Mouse (Mus musculus) lung, embryonic 16.5 days (tissue): Measurements from ENCODE around the gene Cnot6. TPM values are rescaled to one million over a fixed set of nuclear protein-coding genes. Genes with fewer than 3 reads are reported as not detected.

ENCODE experiments used
- ATAC-seq: fragments of 200-750 bp; cut with Nextera tagmentation; 2 replicates; pipeline ENCODE4 v1.8.0; 2017; ENCODE audit warnings: low read depth, mild to moderate bottlenecking, moderate library complexity
- H3K27ac ChIP-seq: fragments of 300-500 bp; sonication (generic); 2 replicates; pipeline ENCODE4 v1.5.1; 2014; ENCODE audit warnings: mild to moderate bottlenecking, control low read depth, low read length
- H3K27me3 ChIP-seq: fragments of 300-500 bp; sonication (generic); 2 replicates; pipeline ENCODE4 v1.6.1; 2014; ENCODE audit warnings: low read depth, low read length, mixed read lengths; ENCODE audit not compliant: control insufficient read depth, insufficient read depth
- H3K36me3 ChIP-seq: fragments of 300-500 bp; sonication (generic); 2 replicates; pipeline ENCODE4 v1.6.1; 2014; ENCODE audit warnings: low read length; ENCODE audit not compliant: control insufficient read depth, insufficient read depth
- H3K4me1 ChIP-seq: fragments of 300-500 bp; sonication (generic); replicated peaks from 2 replicates; pipeline ENCODE4 v1.6.1; 2014; ENCODE audit warnings: low read length, mixed read lengths; ENCODE audit not compliant: control insufficient read depth, insufficient read depth
- H3K4me2 ChIP-seq: fragments of 300-500 bp; sonication (generic); 2 replicates; pipeline ENCODE4 v1.6.1; 2014; ENCODE audit warnings: low read depth, low read length, control low read depth
- H3K4me3 ChIP-seq: fragments of 300-500 bp; sonication (generic); 2 replicates; pipeline ENCODE4 v1.5.1; 2014; ENCODE audit warnings: mild to moderate bottlenecking, low read length, control low read depth
- H3K9ac ChIP-seq: fragments of 300-500 bp; sonication (generic); 2 replicates; pipeline ENCODE4 v1.6.1; 2014; ENCODE audit warnings: low read length, control low read depth
- H3K9me3 ChIP-seq: fragments of 300-500 bp; sonication (generic); 2 replicates; pipeline ENCODE4 v1.6.1; 2016; ENCODE audit warnings: low read length; ENCODE audit not compliant: control insufficient read depth
- WGBS: fragments of 180-500 bp; shearing (Covaris S2); extraction: QIAGEN DNeasy Blood & Tissue Kit; methylation state at CpG from one replicate; pipeline ENCODE4 v1.1.7; 2014; 5-methylcytosine and 5-hydroxymethylcytosine counted together
- polyA plus RNA-seq: library from polyadenylated mRNA; unstranded; fragments of >200 nt; fragmentation: Nextera tagmentation; extraction: Ambion mirVana; gene quantifications from 2 replicates; pipeline ENCODE4 v1.2.1, GENCODE M21; 2015

Cnot6 gene
- polyA plus RNA-seq = 54.2 and 57.1 TPM in 2 replicates

DNA sequence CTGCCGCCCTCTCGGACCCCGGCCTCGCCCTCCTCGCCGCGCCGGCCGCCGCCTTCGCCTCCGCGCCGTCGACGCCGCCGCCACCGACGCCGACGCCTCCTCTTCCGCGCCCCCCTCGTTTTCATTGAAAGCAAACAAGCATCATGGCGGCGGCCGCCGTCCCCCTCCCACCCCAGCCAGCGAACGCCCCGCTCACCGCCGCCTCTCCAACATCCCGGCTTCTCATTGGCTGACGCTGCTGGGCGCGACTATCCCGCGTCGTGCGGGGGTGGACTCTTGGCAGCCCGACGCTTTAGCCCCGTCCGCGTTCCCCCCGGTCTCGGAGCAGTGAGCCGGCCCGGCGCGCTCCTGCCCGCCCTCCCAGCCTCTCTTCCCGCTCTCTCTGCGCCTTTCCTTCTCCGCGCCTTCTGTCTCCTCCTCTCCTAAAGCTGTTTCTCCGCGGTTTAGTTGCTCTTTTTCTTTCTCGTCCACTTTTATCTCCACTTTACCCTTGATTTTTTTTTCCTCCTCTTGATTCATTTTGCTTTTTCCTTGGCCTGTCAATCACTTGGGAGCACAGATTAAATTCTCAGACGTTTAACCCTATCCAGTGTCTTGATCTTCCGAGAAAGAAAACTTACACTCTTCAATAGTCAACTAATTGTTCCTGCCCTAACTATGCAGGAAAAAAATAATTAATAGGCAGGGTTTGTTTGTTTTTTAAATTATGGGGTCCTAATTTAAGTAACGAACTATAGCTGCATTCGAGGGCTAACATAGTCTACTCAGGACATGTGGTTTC, at the start of gene Cnot6:
Cnot6 (minus strand) TSS at position 169 of the 781 bp plus-strand sequence.
- under 1% methylated on average over 55 of the region's 65 CpGs for WGBS

DNA sequence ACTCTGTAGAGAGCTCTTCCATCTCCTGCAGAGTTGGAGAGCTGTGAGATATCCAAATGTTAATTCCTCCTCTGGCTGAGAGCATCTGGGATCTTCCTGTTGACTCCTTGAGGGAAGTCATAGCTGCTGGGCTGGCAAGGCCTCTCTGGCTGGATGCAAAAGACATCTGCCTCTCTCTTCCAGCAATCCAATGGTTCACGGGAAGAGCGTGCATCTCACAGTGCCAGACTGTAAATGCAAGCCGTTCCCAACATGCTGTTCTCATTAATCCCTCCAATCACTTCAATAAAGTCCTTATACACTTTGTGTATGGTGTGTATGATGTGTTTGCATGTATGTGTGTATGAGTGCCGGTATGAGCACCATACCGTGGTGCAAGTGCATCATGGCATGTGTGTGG, 48.6 kb upstream of the Cnot6 start:
- Histone ChIP-seq H3K4me3 (no peak overlapping the region), H3K4me1 (peaks cover 16% of the 10 kb centered on the region), H3K27me3 (no peaks in the 10 kb centered on the region), H3K36me3 (no peaks in the 10 kb centered on the region), H3K9ac (no peak overlapping the region), H3K27ac (no peak overlapping the region), H3K9me3 (no peaks in the 10 kb centered on the region), H3K4me2 (no peak overlapping the region)
- WGBS = 77% methylated on average over 5 of the region's 5 CpGs
- ATAC-seq = no peak

More for the DNA sequence above, at the start of gene Cnot6:
- H3K9me3 ChIP-seq = no peaks in the 10 kb centered on the region
- H3K9ac ChIP-seq = peak within 1 kb of the TSS; percentile 98
- peak within 1 kb of the TSS; percentile 85 for H3K4me2 ChIP-seq
- H3K4me1 ChIP-seq = peaks cover 23% of the 10 kb centered on the region
- no peaks in the 10 kb centered on the region for H3K27me3 ChIP-seq
- H3K36me3 ChIP-seq = no peaks in the 10 kb centered on the region
- H3K4me3 ChIP-seq = peak within 1 kb of the TSS; percentile 93
- peak within 1 kb of the TSS; percentile 95 for H3K27ac ChIP-seq
- peak; percentile 98 for ATAC-seq

DNA sequence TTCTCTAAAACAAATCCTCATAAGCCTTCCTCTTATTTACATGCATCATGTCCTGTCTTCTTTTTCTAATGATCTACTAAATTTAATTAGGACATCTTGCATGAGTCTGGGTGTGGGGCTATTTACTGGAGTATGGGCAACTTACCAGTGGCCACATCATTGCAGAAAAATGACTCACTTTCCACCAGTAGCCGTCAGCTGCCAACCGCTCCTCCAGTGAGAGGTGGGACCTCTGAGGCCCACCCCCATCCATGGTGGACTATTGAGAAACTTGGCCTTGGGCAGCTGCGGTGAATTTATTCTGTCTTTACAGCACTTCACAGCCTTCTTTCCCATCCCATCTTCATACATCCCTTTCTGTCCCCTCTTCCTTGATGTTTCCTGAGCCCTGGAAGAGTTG, 45.6 kb upstream of the Cnot6 start:
- Histone ChIP-seq H3K27me3 (no peaks in the 10 kb centered on the region), H3K27ac (no peak overlapping the region), H3K4me3 (no peak overlapping the region), H3K4me1 (peaks cover 5% of the 10 kb centered on the region), H3K36me3 (no peaks in the 10 kb centered on the region), H3K9me3 (no peaks in the 10 kb centered on the region), H3K9ac (no peak overlapping the region), H3K4me2 (no peak overlapping the region)
- ATAC-seq = no peak
- WGBS = 81% methylated on average over 3 of the region's 3 CpGs

DNA sequence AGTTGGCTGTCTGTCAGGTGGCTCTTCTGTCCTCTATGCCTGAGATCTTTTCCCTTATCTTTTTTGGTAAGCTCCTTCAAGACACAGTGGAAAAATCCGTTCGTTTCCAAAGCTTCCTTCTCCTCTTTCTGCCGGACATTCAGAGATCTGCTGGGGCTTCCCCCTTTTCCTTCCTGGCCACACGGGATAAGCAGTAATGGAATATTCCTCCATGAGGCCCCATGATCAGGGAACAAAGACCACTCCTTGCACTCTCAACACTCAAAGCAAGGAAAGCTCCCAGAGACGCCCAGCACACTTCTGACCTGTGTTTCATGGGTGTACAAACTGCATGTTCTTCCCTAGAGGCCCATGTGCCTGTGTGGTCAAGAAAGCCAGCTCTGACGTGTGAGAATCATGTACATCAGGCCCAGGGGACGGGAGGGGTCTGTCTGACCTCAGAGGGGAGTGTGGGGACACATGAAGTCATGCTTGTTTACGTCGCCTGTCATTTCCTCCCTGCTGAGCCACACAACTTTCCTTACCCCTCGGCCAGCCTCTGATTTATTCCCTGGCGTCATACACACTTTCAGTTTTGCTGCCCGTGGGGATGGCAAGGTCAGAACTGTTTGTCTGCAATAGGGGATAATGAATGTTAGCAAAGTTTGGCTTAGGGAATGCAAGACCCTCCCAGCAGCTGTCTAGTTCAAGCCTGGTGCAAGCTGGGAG, 42.6 kb upstream of the Cnot6 start:
- H3K9me3 ChIP-seq = no peaks in the 10 kb centered on the region
- peak overlapping the region; percentile 19 for H3K27ac ChIP-seq
- H3K4me1 ChIP-seq = peaks cover 5% of the 10 kb centered on the region
- H3K4me2 ChIP-seq = 0 out of 2 replicates have a peak overlapping the region, but pooled peaks have one; percentile 0
- no peak overlapping the region for H3K9ac ChIP-seq
- 23% methylated on average over 12 of the region's 12 CpGs for WGBS
- peak; percentile 92 for ATAC-seq
- H3K36me3 ChIP-seq = no peaks in the 10 kb centered on the region
- H3K4me3 ChIP-seq = no peak overlapping the region
- H3K27me3 ChIP-seq = no peaks in the 10 kb centered on the region

DNA sequence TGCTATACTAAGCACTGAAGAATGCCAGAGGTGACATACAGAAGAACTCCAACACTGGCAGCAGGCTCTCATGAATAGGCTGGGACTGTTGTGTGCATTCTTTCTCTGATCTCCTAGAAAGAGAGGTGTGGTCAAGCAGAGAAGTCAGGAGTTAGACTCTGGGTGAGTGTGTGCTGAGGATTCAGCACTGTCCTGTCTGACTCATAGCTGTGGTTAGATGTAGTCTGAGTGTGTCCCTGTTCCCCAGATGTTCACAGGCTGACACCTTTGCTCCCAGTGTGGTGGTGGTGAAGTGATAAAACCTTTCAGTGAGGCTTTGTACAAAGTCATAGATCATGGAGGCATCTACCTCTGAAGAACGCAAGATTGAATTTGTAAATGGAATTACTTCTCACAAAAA, 34.2 kb upstream of the Cnot6 start:
- 87% methylated on average over 1 of the region's 1 CpGs for WGBS
- Histone ChIP-seq H3K36me3 (no peaks in the 10 kb centered on the region), H3K4me3 (no peak overlapping the region), H3K27ac (no peak overlapping the region), H3K9ac (no peak overlapping the region), H3K4me1 (no peaks in the 10 kb centered on the region), H3K9me3 (peaks cover 6% of the 10 kb centered on the region), H3K4me2 (no peak overlapping the region), H3K27me3 (no peaks in the 10 kb centered on the region)
- ATAC-seq = no peak

DNA sequence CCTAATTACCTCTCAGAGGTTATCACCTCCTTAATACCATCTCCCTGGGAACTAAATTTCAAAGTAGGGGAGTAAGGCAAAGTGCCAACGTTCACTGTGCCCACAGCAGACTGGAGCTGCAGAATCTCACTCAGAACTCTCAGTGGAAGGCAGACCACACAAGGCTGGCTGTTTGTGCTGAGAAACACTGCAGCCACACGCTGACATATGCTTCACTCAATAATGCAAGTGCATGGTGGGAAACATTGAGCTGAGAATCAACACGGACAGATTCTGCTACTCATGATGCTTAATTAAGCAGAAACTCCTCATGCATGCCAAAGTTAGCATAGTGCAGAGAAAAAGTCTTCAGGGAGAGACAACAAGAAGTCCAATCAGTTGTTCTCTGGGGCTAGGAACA, 33.3 kb upstream of the Cnot6 start:
- H3K4me3 ChIP-seq = no peak overlapping the region
- no peaks in the 10 kb centered on the region for H3K27me3 ChIP-seq
- peaks cover 6% of the 10 kb centered on the region for H3K9me3 ChIP-seq
- 68% methylated on average over 3 of the region's 3 CpGs for WGBS
- H3K9ac ChIP-seq = no peak overlapping the region
- H3K4me2 ChIP-seq = no peak overlapping the region
- no peak for ATAC-seq
- no peak overlapping the region for H3K27ac ChIP-seq
- H3K4me1 ChIP-seq = no peaks in the 10 kb centered on the region
- no peaks in the 10 kb centered on the region for H3K36me3 ChIP-seq

DNA sequence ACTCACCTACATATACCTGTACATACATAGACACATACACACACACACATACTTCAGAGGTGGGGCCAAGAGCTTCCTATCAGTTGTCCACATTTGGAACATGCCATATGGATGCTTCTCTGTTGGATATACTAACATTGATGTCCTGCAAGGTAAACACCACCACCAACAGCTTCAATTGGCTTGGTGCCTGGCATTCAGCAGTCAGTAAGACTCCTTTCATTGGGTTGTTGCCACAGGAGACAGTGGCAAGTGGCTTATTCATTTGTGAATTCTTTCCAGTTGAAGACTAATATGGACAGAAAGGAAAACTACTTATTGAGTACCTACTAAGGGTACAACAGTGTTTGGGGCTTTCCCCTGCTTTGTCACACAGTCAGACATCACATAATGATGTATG, 32.5 kb upstream of the Cnot6 start:
- H3K27ac ChIP-seq = no peak overlapping the region
- H3K9ac ChIP-seq = no peak overlapping the region
- ATAC-seq = no peak
- H3K27me3 ChIP-seq = no peaks in the 10 kb centered on the region
- H3K4me1 ChIP-seq = no peaks in the 10 kb centered on the region
- no peak overlapping the region for H3K4me2 ChIP-seq
- no peak overlapping the region for H3K4me3 ChIP-seq
- H3K36me3 ChIP-seq = no peaks in the 10 kb centered on the region
- H3K9me3 ChIP-seq = peaks cover 6% of the 10 kb centered on the region

DNA sequence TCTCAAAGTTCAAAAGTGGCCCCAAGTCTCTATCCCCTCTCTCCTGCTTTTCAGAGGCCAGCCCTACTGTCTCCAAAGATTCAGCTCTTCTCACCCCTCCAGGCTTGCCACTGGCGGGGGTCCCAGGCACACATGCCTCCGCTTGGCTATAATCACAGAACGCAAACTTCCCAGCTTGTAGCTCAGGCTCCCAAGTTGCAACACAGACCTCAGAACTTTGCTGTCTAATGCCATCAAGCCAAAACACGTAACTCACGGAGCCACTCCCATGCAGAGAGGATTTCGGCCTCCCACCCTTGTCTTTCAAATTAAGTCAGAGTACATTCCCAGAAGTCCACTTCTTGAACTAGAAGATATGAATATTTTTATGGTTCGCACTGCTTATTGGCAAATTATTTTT, 31.1 kb upstream of the Cnot6 start:
- H3K9ac ChIP-seq = no peak overlapping the region
- H3K36me3 ChIP-seq = no peaks in the 10 kb centered on the region
- H3K4me2 ChIP-seq = no peak overlapping the region
- no peak overlapping the region for H3K27ac ChIP-seq
- whole genome bisulfite sequencing = 76% methylated on average over 7 of the region's 7 CpGs
- no peaks in the 10 kb centered on the region for H3K27me3 ChIP-seq
- no peak overlapping the region for H3K4me3 ChIP-seq
- ATAC-seq = no peak
- H3K4me1 ChIP-seq = no peaks in the 10 kb centered on the region
- H3K9me3 ChIP-seq = no peaks in the 10 kb centered on the region

DNA sequence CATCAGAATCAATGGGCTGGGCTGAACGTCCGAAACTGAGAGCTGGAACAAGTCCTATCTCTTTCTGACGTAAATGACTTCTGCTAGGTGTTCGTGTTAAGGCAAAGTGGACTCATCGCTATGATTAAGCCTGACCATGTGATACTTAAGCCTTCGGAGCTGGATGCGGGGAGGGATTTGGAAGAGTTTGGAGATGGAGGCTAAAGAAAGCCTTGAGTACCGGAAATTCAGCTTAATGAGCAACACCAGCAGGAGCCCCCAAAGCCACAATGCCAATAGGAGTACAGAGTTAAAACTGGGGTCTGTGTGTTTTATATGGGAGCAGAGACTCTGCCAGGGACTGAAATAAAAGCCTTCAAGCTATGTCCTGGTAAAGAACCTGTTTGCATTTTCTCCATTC, 29.7 kb upstream of the Cnot6 start:
- Histone ChIP-seq H3K36me3 (no peaks in the 10 kb centered on the region), H3K9me3 (no peaks in the 10 kb centered on the region), H3K4me1 (peaks cover 4% of the 10 kb centered on the region; the same call in 1 of the 2 replicates), H3K4me2 (no peak overlapping the region), H3K4me3 (no peak overlapping the region), H3K27ac (no peak overlapping the region), H3K27me3 (no peaks in the 10 kb centered on the region), H3K9ac (no peak overlapping the region)
- 74% methylated on average over 8 of the region's 8 CpGs for WGBS
- no peak for ATAC-seq
